ENCODE assay signal across 15 mouse cellular contexts in the genomic region with DNA sequence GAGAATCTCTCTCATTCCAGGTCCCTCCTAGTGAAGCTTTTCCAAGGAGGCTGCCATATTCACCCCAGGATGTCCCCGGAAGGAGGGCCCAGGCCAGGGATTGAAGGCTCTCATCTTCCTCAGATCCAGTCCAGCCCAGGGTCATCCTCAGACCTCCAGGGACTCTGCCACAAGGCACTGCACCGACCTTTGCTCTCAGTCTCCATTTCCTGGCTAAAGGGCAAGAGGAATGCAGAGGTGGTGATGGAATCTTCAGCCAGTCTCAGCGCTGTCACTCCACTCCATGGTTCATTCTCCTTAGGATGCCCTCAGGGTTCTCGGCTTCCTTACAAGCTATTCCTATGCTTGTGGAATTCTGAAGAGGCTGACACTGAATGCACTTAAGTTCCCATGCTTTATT.
DNase-seq lines count a peak whose midpoint lies in the region; ATAC-seq and TF ChIP-seq lines count a peak whose summit lies in the region.
"Had no signal": no experiment of that assay in that cellular context is flagged by ENCODE, and none has a peak within 500 bp of the region (broad histone marks: within the 10 kb centered on the region; RNA-seq: fewer than 3 reads in every experiment).

No protein-coding gene starts in this region.

- WGBS in hindbrain, postnatal 0 days = 77% methylated on average over 4 of the region's 4 CpGs
- whole genome bisulfite sequencing in hindbrain, embryonic 16.5 days = 86% methylated on average over 4 of the region's 4 CpGs
- 83% methylated on average over 4 of the region's 4 CpGs for WGBS in liver, embryonic 12.5 days (ENCODE audit: insufficient replicate concordance)
- WGBS in liver, postnatal 0 days (ENCODE audit: insufficient replicate concordance) = 85% methylated on average over 4 of the region's 4 CpGs

- no peak overlapping the region for H3K27ac ChIP-seq in hindbrain, postnatal 0 days
- H3K27ac ChIP-seq in hindbrain, embryonic 16.5 days (ENCODE audit: low read depth, low read length) = no peak overlapping the region
- no peak overlapping the region for H3K27ac ChIP-seq in liver, embryonic 12.5 days
- H3K27ac ChIP-seq in liver, postnatal 0 days (ENCODE audit: low read depth) = no peak overlapping the region
- H3K27ac ChIP-seq: embryonic facial prominence, embryonic 10.5 days had no signal

- no peak overlapping the region for H3K9ac ChIP-seq in hindbrain, postnatal 0 days (replicated peaks; ENCODE audit: low read length)
- no peak overlapping the region for H3K9ac ChIP-seq in hindbrain, embryonic 16.5 days (ENCODE audit: low read depth, low read length)
- no peak overlapping the region for H3K9ac ChIP-seq in liver, embryonic 12.5 days
- no peak overlapping the region for H3K9ac ChIP-seq in liver, postnatal 0 days (replicated peaks)
- H3K9ac ChIP-seq: hindbrain, embryonic 13.5 days had no signal

- peaks cover 67% of the 10 kb centered on the region for H3K36me3 ChIP-seq in hindbrain, postnatal 0 days (ENCODE audit: insufficient read depth, low read length)
- peaks cover 52% of the 10 kb centered on the region for H3K36me3 ChIP-seq in hindbrain, embryonic 16.5 days (ENCODE audit: control insufficient read depth, insufficient read depth, low read length)
- H3K36me3 ChIP-seq in liver, embryonic 12.5 days = peaks cover 100% of the 10 kb centered on the region
- peaks cover 83% of the 10 kb centered on the region for H3K36me3 ChIP-seq in liver, postnatal 0 days (replicated peaks; ENCODE audit: insufficient read depth, low read length)
- H3K36me3 ChIP-seq in myocyte (ENCODE audit: control insufficient read depth, insufficient read depth) = peaks cover 48% of the 10 kb centered on the region

- no peak for TF ChIP-seq CTCF in hindbrain, postnatal 0 days (IDR thresholded peaks at IDR 0.05; ENCODE audit: low read depth)
- no peak for TF ChIP-seq CTCF in liver, postnatal 0 days (IDR thresholded peaks at IDR 0.05; ENCODE audit: low read depth)

- H3ac ChIP-seq in myocyte (ENCODE audit: control insufficient read depth, insufficient read length) = no peak overlapping the region

- no peaks in the 10 kb centered on the region for H3K4me1 ChIP-seq in hindbrain, postnatal 0 days (ENCODE audit: insufficient read depth, low read length)
- no peaks in the 10 kb centered on the region for H3K4me1 ChIP-seq in hindbrain, embryonic 16.5 days (ENCODE audit: control insufficient read depth, insufficient read depth, low read depth, low read length)
- H3K4me1 ChIP-seq in liver, embryonic 12.5 days = no peaks in the 10 kb centered on the region
- H3K4me1 ChIP-seq in liver, postnatal 0 days (ENCODE audit: insufficient read depth) = no peaks in the 10 kb centered on the region
- H3K4me1 ChIP-seq: embryonic facial prominence, embryonic 10.5 days; hindbrain, embryonic 13.5 days had no signal

- ATAC-seq in hindbrain, postnatal 0 days = peak; percentile 10; the same call in 1 of the 2 replicates
- no peak for ATAC-seq in hindbrain, embryonic 16.5 days
- ATAC-seq in liver, embryonic 12.5 days = peak; percentile 40; the same call in 1 of the 2 replicates
- ATAC-seq in liver, postnatal 0 days = no peak

- no peaks in the 10 kb centered on the region for H3K9me3 ChIP-seq in hindbrain, postnatal 0 days (ENCODE audit: low read length)
- no peaks in the 10 kb centered on the region for H3K9me3 ChIP-seq in hindbrain, embryonic 16.5 days (ENCODE audit: control insufficient read depth, low read length)
- H3K9me3 ChIP-seq in liver, embryonic 12.5 days (replicated peaks) = no peaks in the 10 kb centered on the region
- no peaks in the 10 kb centered on the region for H3K9me3 ChIP-seq in liver, postnatal 0 days (ENCODE audit: low read length)
- H3K9me3 ChIP-seq: embryonic facial prominence, embryonic 10.5 days; hindbrain, embryonic 13.5 days had no signal

- TF ChIP-seq EP300 in liver, postnatal 0 days (IDR thresholded peaks at IDR 0.05; ENCODE audit: low read depth) = no peak

- no peaks in the 10 kb centered on the region for H3K79me2 ChIP-seq in myocyte (ENCODE audit: control insufficient read depth, insufficient read depth)

- H3K27me3 ChIP-seq in hindbrain, postnatal 0 days (ENCODE audit: insufficient read depth, low read length) = no peaks in the 10 kb centered on the region
- H3K27me3 ChIP-seq in hindbrain, embryonic 16.5 days (replicated peaks; ENCODE audit: control insufficient read depth, insufficient read depth, low read length) = no peaks in the 10 kb centered on the region
- H3K27me3 ChIP-seq in liver, embryonic 12.5 days (replicated peaks) = no peaks in the 10 kb centered on the region
- H3K27me3 ChIP-seq in liver, postnatal 0 days (ENCODE audit: insufficient read depth, low read length) = no peaks in the 10 kb centered on the region
- no peaks in the 10 kb centered on the region for H3K27me3 ChIP-seq in myocyte (ENCODE audit: control insufficient read depth, insufficient read depth, insufficient read length)
- H3K27me3 ChIP-seq: hindbrain, embryonic 13.5 days had no signal

- H3K4me2 ChIP-seq in hindbrain, postnatal 0 days (ENCODE audit: low read depth, low read length) = no peak overlapping the region
- H3K4me2 ChIP-seq in hindbrain, embryonic 16.5 days (ENCODE audit: low read length) = no peak overlapping the region
- no peak overlapping the region for H3K4me2 ChIP-seq in liver, embryonic 12.5 days
- no peak overlapping the region for H3K4me2 ChIP-seq in liver, postnatal 0 days (ENCODE audit: low read depth, low read length)
- H3K4me2 ChIP-seq in myocyte (ENCODE audit: low read depth) = no peak overlapping the region
- H3K4me2 ChIP-seq: heart, embryonic 11.5 days; hindbrain, embryonic 13.5 days had no signal

- H3K4me3 ChIP-seq in hindbrain, postnatal 0 days (ENCODE audit: low read length) = no peak overlapping the region
- no peak overlapping the region for H3K4me3 ChIP-seq in hindbrain, embryonic 16.5 days (ENCODE audit: low read length)
- no peak overlapping the region for H3K4me3 ChIP-seq in liver, embryonic 12.5 days
- H3K4me3 ChIP-seq in liver, postnatal 0 days (ENCODE audit: low read depth, low read length) = no peak overlapping the region
- no peak overlapping the region for H3K4me3 ChIP-seq in myocyte
- H3K4me3 ChIP-seq: embryonic facial prominence, embryonic 10.5 days; hindbrain, embryonic 13.5 days had no signal

- no peak for TF ChIP-seq POLR2A in myocyte (IDR thresholded peaks at IDR 0.05; ENCODE audit: insufficient read length, low read depth)

- no peak for DNase-seq in hindbrain, postnatal 0 days (ENCODE audit: low spot score)
- no peak for DNase-seq in liver, postnatal 0 days
- DNase-seq in neural tube, embryonic 10.5 days (ENCODE audit: extremely low spot score, low spot score) = peak; percentile 15
- no peak for DNase-seq in left cerebral cortex, adult 11 months (ENCODE audit: low spot score)
- DNase-seq: cerebellum, adult 2 months; heart, postnatal 10 days; lung, adult 18-20 months; lung, postnatal 14 days; right cerebral cortex, postnatal 4 days had no signal

TF ChIP-seq in myocyte, 11 proteins besides CTCF, POLR2A, EP300 and RAD21:
- TF ChIP-seq TCF12 (IDR thresholded peaks at IDR 0.05; ENCODE audit: insufficient read depth, poor library complexity, severe bottlenecking) (no peak), POLR2AphosphoS2 (IDR thresholded peaks at IDR 0.05; ENCODE audit: insufficient read length, low read depth) (peak; percentile 28), CEBPB (IDR thresholded peaks at IDR 0.05; ENCODE audit: insufficient read depth, poor library complexity, severe bottlenecking) (no peak)

Comparison
In these comparisons a context has a peak if more than half of its experiments do, and no peak if none do; other contexts are left out.
1. ATAC-seq: peak in hindbrain, postnatal 0 days (single experiment) and liver, embryonic 12.5 days (single experiment); none in hindbrain, embryonic 16.5 days (single experiment) and liver, postnatal 0 days (single experiment).